Mouse (Mus musculus): ENCODE results near the gene Rps19bp1.

Rps19bp1 gene

GRCm38 (mm10) chr15:80263610-80264575 is at the start of gene Rps19bp1:
Rps19bp1 (minus strand) TSS chr15:80264315.
- DNase-seq (ENCODE audit: low read depth, low spot score) = peak; percentile 93

GRCm38 (mm10) chr15:80306146-80306545 is 42.0 kb upstream of the Rps19bp1 start:
- no peak for DNase-seq (ENCODE audit: low read depth, low spot score)

- DNase-seq (ENCODE audit: low read depth, low spot score) = no peak
Observed at GRCm38 (mm10) chr15:80304188-80304587, 40.1 kb upstream of the Rps19bp1 start.

GRCm38 (mm10) chr15:80303779-80304178 is 39.7 kb upstream of the Rps19bp1 start:
- peak; percentile 5 for DNase-seq (ENCODE audit: low read depth, low spot score)

- peak; percentile 8 for DNase-seq (ENCODE audit: low read depth, low spot score)
Observed at GRCm38 (mm10) chr15:80297146-80297545, 33.0 kb upstream of the Rps19bp1 start.

- DNase-seq (ENCODE audit: low read depth, low spot score) = peak; percentile 53
Observed at GRCm38 (mm10) chr15:80289436-80289835, 25.3 kb upstream of the Rps19bp1 start.

- no peak for DNase-seq (ENCODE audit: low read depth, low spot score)
Observed at GRCm38 (mm10) chr15:80288036-80288435, 23.9 kb upstream of the Rps19bp1 start.

GRCm38 (mm10) chr15:80286851-80287415 is 22.8 kb upstream of the Rps19bp1 start, which contains the start of gene Cacna1i:
Cacna1i (plus strand) TSS chr15:80287238.
- DNase-seq (ENCODE audit: low read depth, low spot score) = no peak

GRCm38 (mm10) chr15:80280646-80281045 is 16.5 kb upstream of the Rps19bp1 start:
- DNase-seq (ENCODE audit: low read depth, low spot score) = peak; percentile 29

- DNase-seq (ENCODE audit: low read depth, low spot score) = no peak
Observed at GRCm38 (mm10) chr15:80279053-80279452, 14.9 kb upstream of the Rps19bp1 start.

- DNase-seq (ENCODE audit: low read depth, low spot score) = no peak
Observed at GRCm38 (mm10) chr15:80278121-80278759, 14.1 kb upstream of the Rps19bp1 start.

GRCm38 (mm10) chr15:80277625-80278024 is 13.5 kb upstream of the Rps19bp1 start:
- peak; percentile 75 for DNase-seq (ENCODE audit: low read depth, low spot score)

GRCm38 (mm10) chr15:80277107-80277506 is 13.0 kb upstream of the Rps19bp1 start:
- DNase-seq (ENCODE audit: low read depth, low spot score) = no peak

GRCm38 (mm10) chr15:80271858-80272396 is 7.8 kb upstream of the Rps19bp1 start:
- DNase-seq (ENCODE audit: low read depth, low spot score) = no peak

- DNase-seq (ENCODE audit: low read depth, low spot score) = peak; percentile 93
Observed at GRCm38 (mm10) chr15:80266281-80266680, 2.2 kb upstream of the Rps19bp1 start.

GRCm38 (mm10) chr15:80261100-80261499 is 3.0 kb downstream of the Rps19bp1 start:
- DNase-seq (ENCODE audit: low read depth, low spot score) = no peak

- peak; percentile 88 for DNase-seq (ENCODE audit: low read depth, low spot score)
Observed at GRCm38 (mm10) chr15:80260677-80261076, 3.4 kb downstream of the Rps19bp1 start.

- peak; percentile 13 for DNase-seq (ENCODE audit: low read depth, low spot score)
Observed at GRCm38 (mm10) chr15:80259406-80260045, 4.6 kb downstream of the Rps19bp1 start.

- DNase-seq (ENCODE audit: low read depth, low spot score) = peak; percentile 62
Observed at GRCm38 (mm10) chr15:80258240-80259170, 5.6 kb downstream of the Rps19bp1 start.

- DNase-seq (ENCODE audit: low read depth, low spot score) = peak; percentile 68
Observed at GRCm38 (mm10) chr15:80257602-80258239, 6.4 kb downstream of the Rps19bp1 start.
